Mouse (Mus musculus) myocyte (in vitro differentiated cells): ENCODE measurements around the gene Tpcn1. TPM values are rescaled to one million over a fixed set of nuclear protein-coding genes. Genes with fewer than 3 reads are reported as not detected.

Source experiments
- H3K27me3 ChIP-seq: one replicate; pipeline ENCODE4 v1.6.1; 2011; ENCODE audit not compliant: control insufficient read depth, insufficient read depth, insufficient read length
- H3K36me3 ChIP-seq: one replicate; pipeline ENCODE4 v1.6.1; 2011; ENCODE audit not compliant: control insufficient read depth, insufficient read depth
- H3K4me2 ChIP-seq: one replicate; pipeline ENCODE4 v1.6.1; 2011; ENCODE audit warnings: low read depth, control low read depth
- H3K4me3 ChIP-seq: one replicate; pipeline ENCODE4 v1.5.1; 2011; ENCODE audit warnings: mild to moderate bottlenecking, control low read depth, moderate library complexity
- H3K79me2 ChIP-seq: one replicate; pipeline ENCODE4 v1.6.1; 2011; ENCODE audit not compliant: control insufficient read depth, insufficient read depth
- H3ac ChIP-seq: one replicate; pipeline ENCODE4 v1.6.1; 2011; ENCODE audit not compliant: control insufficient read depth, insufficient read length
- CEBPB ChIP-seq: IDR thresholded peaks from 2 replicates; pipeline ENCODE4 v1.6.1; 2011; ENCODE audit warnings: mild to moderate bottlenecking, moderate library complexity; ENCODE audit not compliant: poor library complexity, insufficient read depth, severe bottlenecking
- E2F4 ChIP-seq: IDR thresholded peaks from one replicate; pipeline ENCODE4 v1.6.1; 2011; ENCODE audit warnings: mild to moderate bottlenecking, control low read depth, moderate library complexity; ENCODE audit not compliant: insufficient read depth
- MAX ChIP-seq: IDR thresholded peaks from one replicate; pipeline ENCODE4 v1.6.1; 2011; ENCODE audit warnings: low read depth, mild to moderate bottlenecking, control low read depth
- MYOD1 ChIP-seq, 3 experiments: IDR thresholded peaks; one replicate each; pipeline ENCODE4 v1.6.1; 2011; ENCODE audit warnings: control low read depth in 2 of 3, low read depth in 2 of 3, mild to moderate bottlenecking in 2 of 3, moderate library complexity in 1 of 3; ENCODE audit not compliant: insufficient read length in 2 of 3, control insufficient read depth in 1 of 3
- MYOG ChIP-seq, 3 experiments: IDR thresholded peaks; one replicate each; pipeline ENCODE4 v1.6.1; 2011; ENCODE audit warnings: control low read depth in 2 of 3, low read depth in 2 of 3, mild to moderate bottlenecking in 2 of 3; ENCODE audit not compliant: insufficient read length in 2 of 3, control insufficient read depth in 1 of 3, insufficient read depth in 1 of 3
- POLR2A ChIP-seq: IDR thresholded peaks from one replicate; pipeline ENCODE4 v1.6.1; 2011; ENCODE audit warnings: low read depth, mild to moderate bottlenecking, control low read depth, moderate library complexity; ENCODE audit not compliant: insufficient read length
- POLR2AphosphoS2 ChIP-seq: IDR thresholded peaks from one replicate; pipeline ENCODE4 v1.6.1; 2011; ENCODE audit warnings: low read depth, control low read depth; ENCODE audit not compliant: insufficient read length
- REST ChIP-seq: IDR thresholded peaks from one replicate; pipeline ENCODE4 v1.6.1; 2011; ENCODE audit warnings: mild to moderate bottlenecking, control low read depth, moderate library complexity; ENCODE audit not compliant: insufficient read depth, insufficient read length
- SRF ChIP-seq: IDR thresholded peaks from one replicate; pipeline ENCODE4 v1.6.1; 2011; ENCODE audit warnings: low read depth; ENCODE audit not compliant: control insufficient read depth, insufficient read length
- TCF12 ChIP-seq: IDR thresholded peaks from one replicate; pipeline ENCODE4 v1.6.1; 2011; ENCODE audit warnings: mild to moderate bottlenecking, control low read depth; ENCODE audit not compliant: poor library complexity, insufficient read depth, severe bottlenecking
- TCF3 ChIP-seq: IDR thresholded peaks from one replicate; pipeline ENCODE4 v1.6.1; 2011; ENCODE audit warnings: low read depth, control low read depth; ENCODE audit not compliant: insufficient read length
- USF1 ChIP-seq: IDR thresholded peaks from one replicate; pipeline ENCODE4 v1.6.1; 2011; ENCODE audit warnings: low read depth, mild to moderate bottlenecking, control low read depth, moderate library complexity
- polyA plus RNA-seq: library from polyadenylated mRNA; unstranded; fragments of >200 nt; fragmentation: generic; extraction: Trizol; gene quantifications from one replicate; pipeline ENCODE4 v1.2.1, GENCODE M21; 2012; ENCODE audit warnings: missing spikeins

The Tpcn1 gene
- polyA plus RNA-seq, 1 experiment: 88.7 TPM

- no peak overlapping the region for H3K4me3 ChIP-seq
- no peak overlapping the region for H3K4me2 ChIP-seq
- H3ac ChIP-seq: no peak overlapping the region
- no peak for TF ChIP-seq POLR2A
- peaks cover 25% of the 10 kb centered on the region for H3K27me3 ChIP-seq
- H3K36me3 ChIP-seq: peaks cover 1% of the 10 kb centered on the region
- H3K79me2 ChIP-seq: no peaks in the 10 kb centered on the region
Observed at GRCm38 (mm10) chr5:120631128-120631527, 42.7 kb upstream of the Tpcn1 start.

- Histone ChIP-seq H3K27me3 (peaks cover 4% of the 10 kb centered on the region), H3K79me2 (no peaks in the 10 kb centered on the region), H3K4me2 (no peak overlapping the region), H3ac (no peak overlapping the region), H3K36me3 (peaks cover 3% of the 10 kb centered on the region), H3K4me3 (no peak overlapping the region)
- TF ChIP-seq MYOG (IDR thresholded peaks at IDR 0.05; ENCODE audit: control insufficient read depth in 1 of 3, insufficient read depth in 1 of 3, insufficient read length in 2 of 3, low read depth in 2 of 3) (no peak), POLR2AphosphoS2 (peak; percentile 21)
Observed at GRCm38 (mm10) chr5:120628624-120629023, 40.2 kb upstream of the Tpcn1 start.

GRCm38 (mm10) chr5:120627515-120628300 lies 39.2 kb upstream of the Tpcn1 start:
- H3K36me3 ChIP-seq: peaks cover 3% of the 10 kb centered on the region
- TF ChIP-seq POLR2A (no peak), POLR2AphosphoS2 (no peak), MYOG (IDR thresholded peaks at IDR 0.05; ENCODE audit: control insufficient read depth in 1 of 3, insufficient read depth in 1 of 3, insufficient read length in 2 of 3, low read depth in 2 of 3) (peak in 1 of 3 experiments; percentile 58), MYOD1 (IDR thresholded peaks at IDR 0.05; ENCODE audit: control insufficient read depth in 1 of 3, insufficient read length in 2 of 3, low read depth in 2 of 3) (peak in 2 of 3 experiments; percentile 57 to 82), MAX (no peak), USF1 (no peak)

GRCm38 (mm10) chr5:120626399-120626798 lies 37.9 kb upstream of the Tpcn1 start:
- no peak for TF ChIP-seq POLR2A
- TF ChIP-seq POLR2AphosphoS2: no peak
- TF ChIP-seq CEBPB: no peak
- no peak for TF ChIP-seq MYOG (IDR thresholded peaks at IDR 0.05; ENCODE audit: control insufficient read depth in 1 of 3, insufficient read depth in 1 of 3, insufficient read length in 2 of 3, low read depth in 2 of 3)
- no peak for TF ChIP-seq USF1
- TF ChIP-seq REST: no peak
- no peak for TF ChIP-seq MAX
- TF ChIP-seq TCF12: no peak
- TF ChIP-seq TCF3: no peak
- no peak for TF ChIP-seq MYOD1 (IDR thresholded peaks at IDR 0.05; ENCODE audit: control insufficient read depth in 1 of 3, insufficient read length in 2 of 3, low read depth in 2 of 3)
- TF ChIP-seq E2F4: no peak
- Histone ChIP-seq H3K36me3 (peaks cover 3% of the 10 kb centered on the region), H3K79me2 (no peaks in the 10 kb centered on the region), H3ac (no peak overlapping the region), H3K27me3 (no peaks in the 10 kb centered on the region), H3K4me3 (no peak overlapping the region), H3K4me2 (no peak overlapping the region)

More at GRCm38 (mm10) chr5:120627515-120628300, 39.2 kb upstream of the Tpcn1 start:
- H3ac ChIP-seq: no peak overlapping the region
- no peaks in the 10 kb centered on the region for H3K27me3 ChIP-seq
- no peak overlapping the region for H3K4me3 ChIP-seq
- no peaks in the 10 kb centered on the region for H3K79me2 ChIP-seq
- H3K4me2 ChIP-seq: no peak overlapping the region

GRCm38 (mm10) chr5:120624427-120624826 lies 36.0 kb upstream of the Tpcn1 start:
- no peak overlapping the region for H3K4me2 ChIP-seq
- no peak overlapping the region for H3ac ChIP-seq
- H3K79me2 ChIP-seq: no peaks in the 10 kb centered on the region
- H3K27me3 ChIP-seq: no peaks in the 10 kb centered on the region
- H3K36me3 ChIP-seq: peaks cover 10% of the 10 kb centered on the region
- TF ChIP-seq POLR2A (no peak), MYOD1 (IDR thresholded peaks at IDR 0.05; ENCODE audit: control insufficient read depth in 1 of 3, insufficient read length in 2 of 3, low read depth in 2 of 3) (no peak), POLR2AphosphoS2 (no peak), REST (no peak), CEBPB (no peak), MAX (no peak), SRF (no peak), TCF3 (no peak), MYOG (IDR thresholded peaks at IDR 0.05; ENCODE audit: control insufficient read depth in 1 of 3, insufficient read depth in 1 of 3, insufficient read length in 2 of 3, low read depth in 2 of 3) (no peak), E2F4 (no peak), TCF12 (no peak), USF1 (no peak)
- H3K4me3 ChIP-seq: no peak overlapping the region
